Mouse (Mus musculus) heart, postnatal 0 days (tissue): ENCODE measurements around the gene Srp72.

Experiments used
- CTCF ChIP-seq: IDR thresholded peaks from 2 replicates; pipeline ENCODE4 v1.5.1; 2016; ENCODE audit warnings: antibody characterized with exemption, control low read depth, low read depth
- EP300 ChIP-seq: IDR thresholded peaks from 2 replicates; pipeline ENCODE4 v1.6.1; 2016; ENCODE audit warnings: antibody characterized with exemption, low read depth

- no peak for TF ChIP-seq CTCF
- TF ChIP-seq EP300, result no peak
Measured at GRCm38 (mm10) chr5:76945678-76946033, 28.8 kb upstream of the Srp72 start.
